Mouse (Mus musculus) heart, postnatal 0 days (tissue): ENCODE measurements at regions not wholly inside any gene's neighbourhood (a gene's known extent, or its start where the extent isn't known, plus 50 kb on each side); places are given as distances from the start of the nearest gene placed in this dataset.

Experiments
- CTCF ChIP-seq: IDR thresholded peaks from 2 replicates; pipeline ENCODE4 v1.5.1; 2016; ENCODE audit warnings: antibody characterized with exemption, control low read depth, low read depth
- EP300 ChIP-seq: IDR thresholded peaks from 2 replicates; pipeline ENCODE4 v1.6.1; 2016; ENCODE audit warnings: antibody characterized with exemption, low read depth

DNA sequence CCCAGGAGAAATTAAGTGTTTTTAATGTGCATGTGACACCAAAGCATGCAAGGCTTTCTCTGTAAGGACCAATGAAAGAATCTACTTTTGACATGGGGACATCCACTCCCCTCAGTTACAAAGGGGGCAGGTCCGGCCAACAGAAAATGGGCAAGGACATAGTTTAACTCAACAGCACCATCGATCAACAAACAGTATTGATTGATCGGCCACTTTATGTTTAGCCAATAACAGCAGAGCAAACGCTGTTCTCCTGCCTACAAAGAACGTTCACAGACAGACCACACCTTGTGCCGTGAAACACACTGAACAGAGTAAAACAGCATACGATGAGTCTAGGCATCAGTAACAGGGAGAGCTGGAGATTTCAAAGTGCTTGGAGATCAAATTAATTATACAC lies 467.7 kb upstream of the Arid1b start:
- TF ChIP-seq CTCF (no peak), EP300 (no peak)
